Mouse (Mus musculus): Measurements from ENCODE around the gene Smpd2.

GRCm38 (mm10) chr10:41514301-41514700 is 24.1 kb upstream of the Smpd2 start:
- no peak for TF ChIP-seq EP300 (optimal IDR thresholded peaks at IDR 0.05)
- no peak for TF ChIP-seq CTCF (IDR thresholded peaks at IDR 0.05; ENCODE audit: low read depth)
